8 mouse cellular contexts compared by ENCODE assay signal in the genomic region with DNA sequence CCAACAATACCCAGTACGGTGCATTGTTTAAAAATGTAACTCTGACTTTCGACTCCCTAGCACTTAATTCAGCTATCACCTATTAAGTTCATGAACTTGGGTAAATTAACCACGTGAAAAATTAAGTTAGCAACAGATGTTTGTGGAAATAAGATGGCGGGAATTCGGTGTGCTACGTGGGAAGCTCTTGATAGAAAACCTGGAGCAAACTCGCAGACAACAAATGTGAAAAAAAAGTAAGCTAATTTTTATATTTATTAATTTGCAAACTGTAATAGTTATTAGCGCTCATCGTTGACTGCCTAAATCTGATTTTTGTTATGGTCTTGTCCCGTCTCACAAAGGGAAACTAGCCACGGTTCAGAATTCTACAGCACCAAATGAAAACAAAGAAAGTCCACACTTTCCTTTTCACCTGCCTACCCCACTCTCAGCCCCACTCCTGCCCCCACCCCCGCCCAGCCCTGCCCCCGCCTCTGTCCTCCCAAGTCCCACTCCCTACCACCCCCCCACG. TPM values are rescaled to one million over a fixed set of nuclear protein-coding genes. Genes with fewer than 3 reads are reported as not detected.
DNase-seq lines count a peak whose midpoint lies in the region; ATAC-seq and TF ChIP-seq lines count a peak whose summit lies in the region.

No protein-coding gene starts in this region.

- peak overlapping the region; percentile 91 for H3K4me2 ChIP-seq in intestine, postnatal 0 days (replicated peaks; ENCODE audit: low read depth)

- peak; percentile 9; the same call in 1 of the 2 replicates for ATAC-seq in intestine, postnatal 0 days

- H3K9ac ChIP-seq in intestine, postnatal 0 days (ENCODE audit: low read depth, low read length), result peak overlapping the region; percentile 40; the same call in 1 of the 2 replicates

- H3K27me3 ChIP-seq in intestine, postnatal 0 days (replicated peaks; ENCODE audit: control insufficient read depth, insufficient read depth, low read length), result no peaks in the 10 kb centered on the region

- intact Hi-C loops in left cerebral cortex, adult 2 months (cut with DNase I), result loop anchor here (1.0 to 10.0 kb wide), 3 partner anchors 46 to 421 kb away; a partner anchor contains a TSS

- DNase-seq in left cerebral cortex, adult 2 months (ENCODE audit: extremely low spot score in 1 of 2, low spot score in 2 of 2), result no peak
- no peak for DNase-seq in left cerebral cortex, adult 18-20 months (ENCODE audit: low spot score in 2 of 2)
- DNase-seq in embryo, embryonic 11 days, result peak; percentile 68
- DNase-seq in urinary bladder, adult 18-20 months (ENCODE audit: low spot score in 2 of 2), result no peak
- DNase-seq in thymus, postnatal 0 days (ENCODE audit: low spot score), result no peak
- no peak for DNase-seq in cerebellum, postnatal 36 days

- no peak; the same call in 1 of the 2 replicates for TF ChIP-seq POLR2A in olfactory bulb, adult 2 months (IDR thresholded peaks at IDR 0.05; ENCODE audit: insufficient read depth, low read depth, low read length)

- peaks cover 19% of the 10 kb centered on the region for H3K36me3 ChIP-seq in intestine, postnatal 0 days (ENCODE audit: control insufficient read depth, insufficient read depth)

- TF ChIP-seq CTCF in left cerebral cortex, adult 2 months (IDR thresholded peaks at IDR 0.05), result no peak
- no peak for TF ChIP-seq CTCF in intestine, postnatal 0 days (IDR thresholded peaks at IDR 0.05; ENCODE audit: low read depth)
- TF ChIP-seq CTCF in olfactory bulb, adult 2 months (IDR thresholded peaks at IDR 0.05; ENCODE audit: insufficient read depth, low read depth, low read length), result no peak

- no peak overlapping the region for H3K27ac ChIP-seq in left cerebral cortex, adult 2 months
- peak overlapping the region; percentile 60 for H3K27ac ChIP-seq in intestine, postnatal 0 days (ENCODE audit: low read depth, low read length)
- no peak overlapping the region for H3K27ac ChIP-seq in olfactory bulb, adult 2 months (ENCODE audit: insufficient read depth, low read depth, low read length)

- H3K9me3 ChIP-seq in intestine, postnatal 0 days (ENCODE audit: control insufficient read depth), result no peaks in the 10 kb centered on the region

- peaks cover 12% of the 10 kb centered on the region; the same call in 1 of the 2 replicates for H3K4me1 ChIP-seq in intestine, postnatal 0 days (replicated peaks; ENCODE audit: control insufficient read depth, insufficient read depth, low read length)
- peaks cover 2% of the 10 kb centered on the region; the same call in 1 of the 2 replicates for H3K4me1 ChIP-seq in olfactory bulb, adult 2 months (ENCODE audit: control insufficient read depth, insufficient read depth, low read length)

- H3K4me3 ChIP-seq in left cerebral cortex, adult 2 months, result peak overlapping the region; percentile 90
- H3K4me3 ChIP-seq in intestine, postnatal 0 days (ENCODE audit: low read depth, low read length), result peak overlapping the region; percentile 81
- peak overlapping the region; percentile 60; the same call in 1 of the 2 replicates for H3K4me3 ChIP-seq in olfactory bulb, adult 2 months (ENCODE audit: insufficient read depth, low read depth, low read length)

- 2% methylated on average over 14 of the region's 14 CpGs for WGBS in intestine, postnatal 0 days
- WGBS in olfactory bulb, adult 2 months, result under 1% methylated on average over 14 of the region's 14 CpGs

RNA-seq across cellular contexts. Expression of a gene that starts 0.6 kb away (rescaled TPM):
- total RNA-seq in left cerebral cortex, adult 2 months (2021), result 10 to 100 TPM; 28.8 to 35.2 TPM
- total RNA-seq in left cerebral cortex, adult 18-20 months (2021), result 10 to 100 TPM; 27.3 to 31.7 TPM
- 16.9 and 19.7 TPM in 2 replicates for polyA plus RNA-seq in intestine, postnatal 0 days (2015; fragmentation: Nextera tagmentation; extraction: Ambion mirVana)
- polyA plus RNA-seq in olfactory bulb, adult 2 months (2012; ENCODE audit: insufficient read depth, insufficient read length, low replicate concordance, missing spikeins), result not detected in 2 replicates
- 41.9 and 50.0 TPM in 2 replicates for polyA plus RNA-seq in thymus, postnatal 0 days (2015; fragmentation: Nextera tagmentation; extraction: Ambion mirVana)

RNA-seq across cellular contexts. Expression of a gene that starts 8.6 kb away (rescaled TPM):
- total RNA-seq in left cerebral cortex, adult 2 months (2021), result 10 to 100 TPM in 1 of 2 experiments, 1 to 10 TPM in 1; 6.3 to 10.0 TPM
- 1 to 10 TPM; 6.8 to 7.0 TPM for total RNA-seq in left cerebral cortex, adult 18-20 months (2021)
- polyA plus RNA-seq in intestine, postnatal 0 days (2015; fragmentation: Nextera tagmentation; extraction: Ambion mirVana), result 0.38 and 0.57 TPM in 2 replicates
- not detected in 2 replicates for polyA plus RNA-seq in olfactory bulb, adult 2 months (2012; ENCODE audit: insufficient read depth, insufficient read length, low replicate concordance, missing spikeins)
- polyA plus RNA-seq in thymus, postnatal 0 days (2015; fragmentation: Nextera tagmentation; extraction: Ambion mirVana), result 0.14 and 0.26 TPM in 2 replicates

RNA-seq across cellular contexts. Expression of a gene that starts 29.9 kb away (rescaled TPM):
- 100 to 1,000 TPM; 793 to 811 TPM for total RNA-seq in left cerebral cortex, adult 2 months (2021)
- total RNA-seq in left cerebral cortex, adult 18-20 months (2021), result 100 to 1,000 TPM; 745 to 825 TPM
- 24.9 and 27.1 TPM in 2 replicates for polyA plus RNA-seq in intestine, postnatal 0 days (2015; fragmentation: Nextera tagmentation; extraction: Ambion mirVana)
- polyA plus RNA-seq in olfactory bulb, adult 2 months (2012; ENCODE audit: insufficient read depth, insufficient read length, low replicate concordance, missing spikeins), result 1,444 TPM in 1 of 2 replicates, not detected in the other
- 14.8 and 16.6 TPM in 2 replicates for polyA plus RNA-seq in thymus, postnatal 0 days (2015; fragmentation: Nextera tagmentation; extraction: Ambion mirVana)

RNA-seq across cellular contexts. Expression of a gene that starts 30.6 kb away (rescaled TPM):
- total RNA-seq in left cerebral cortex, adult 2 months (2021), result not detected
- total RNA-seq in left cerebral cortex, adult 18-20 months (2021), result not detected
- not detected in 2 replicates for polyA plus RNA-seq in intestine, postnatal 0 days (2015; fragmentation: Nextera tagmentation; extraction: Ambion mirVana)
- not detected in 2 replicates for polyA plus RNA-seq in olfactory bulb, adult 2 months (2012; ENCODE audit: insufficient read depth, insufficient read length, low replicate concordance, missing spikeins)
- polyA plus RNA-seq in thymus, postnatal 0 days (2015; fragmentation: Nextera tagmentation; extraction: Ambion mirVana), result 0.24 and 0.47 TPM in 2 replicates

RNA-seq across cellular contexts. Expression of a gene that starts 34.1 kb away (rescaled TPM):
- total RNA-seq in left cerebral cortex, adult 2 months (2021), result not detected
- not detected for total RNA-seq in left cerebral cortex, adult 18-20 months (2021)
- not detected in 2 replicates for polyA plus RNA-seq in intestine, postnatal 0 days (2015; fragmentation: Nextera tagmentation; extraction: Ambion mirVana)
- polyA plus RNA-seq in olfactory bulb, adult 2 months (2012; ENCODE audit: insufficient read depth, insufficient read length, low replicate concordance, missing spikeins), result not detected in 2 replicates
- polyA plus RNA-seq in thymus, postnatal 0 days (2015; fragmentation: Nextera tagmentation; extraction: Ambion mirVana), result not detected in 2 replicates
